Mouse (Mus musculus): ENCODE data around the gene Pik3r6. TPM values are rescaled to one million over a fixed set of nuclear protein-coding genes. Genes with fewer than 3 reads are reported as not detected.
A peak's percentile ranks its signal among the peaks of the same experiment; 100 is the strongest.

The Pik3r6 gene
- polyA plus RNA-seq, 1 experiment from 2014 or later: 1.6 TPM

DNA sequence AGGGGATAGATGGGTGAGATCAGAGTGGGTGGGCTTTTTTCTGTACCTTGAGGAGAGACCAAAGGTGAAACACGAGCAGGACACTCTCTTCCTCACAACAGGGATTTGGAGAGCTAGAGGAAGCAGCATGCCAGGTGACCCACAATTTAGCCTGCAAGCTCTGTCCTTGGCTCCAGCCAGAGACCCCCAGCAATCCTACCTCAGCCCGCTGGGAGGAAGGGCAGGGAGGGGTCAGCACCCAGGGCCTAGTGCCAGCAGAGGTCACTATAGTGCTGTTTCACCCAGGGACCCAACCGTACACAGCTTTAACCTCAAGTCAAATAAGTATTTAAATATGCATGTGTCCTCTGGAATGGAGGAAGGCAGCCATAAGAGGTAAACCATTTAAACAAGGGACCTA is 83.1 kb downstream of the Pik3r6 start:
- H3K4me3 ChIP-seq (replicated peaks): no peak overlapping the region

DNA sequence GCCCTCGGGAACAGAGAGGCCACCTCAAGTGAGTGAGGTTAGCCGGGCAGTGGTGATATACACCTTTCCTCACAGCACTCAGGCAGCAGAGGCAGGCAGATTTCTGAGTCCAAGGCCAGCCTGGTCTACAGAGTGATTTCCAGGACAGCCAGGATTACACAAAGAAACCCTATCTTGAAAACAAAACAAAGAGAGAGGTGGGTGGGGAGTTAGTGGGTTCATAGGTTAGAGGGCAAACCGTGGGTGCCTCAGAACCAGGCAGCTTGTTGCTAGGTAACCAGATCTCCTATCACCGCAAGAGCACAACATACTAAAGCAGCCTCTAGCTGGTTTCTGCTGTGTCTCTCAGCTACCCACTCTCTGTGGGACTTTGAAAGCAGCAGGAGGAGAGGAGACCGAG is 83.9 kb downstream of the Pik3r6 start, which contains the start of gene Ccdc42:
Ccdc42 (plus strand) TSS at position 301 of the 400 bp plus-strand sequence.
- Histone ChIP-seq H3K9ac (no peak within 1 kb of the TSS), H3K27me3 (0 out of 2 replicates have a peak, but pooled peaks cover 4% of the 10 kb centered on the region), H3K4me2 (no peak within 1 kb of the TSS), H3K9me3 (replicated peaks) (no peaks in the 10 kb centered on the region), H3K27ac (no peak within 1 kb of the TSS), H3K4me1 (replicated peaks) (no peaks in the 10 kb centered on the region), H3K4me3 (replicated peaks) (no peak within 1 kb of the TSS), H3K36me3 (no peaks in the 10 kb centered on the region)
- DNase-seq (no peak), ATAC-seq (ENCODE audit: low read depth) (no peak)
- WGBS (ENCODE audit: insufficient replicate concordance): 55% methylated on average over 5 of the region's 5 CpGs

More for the DNA sequence above, 83.1 kb downstream of the Pik3r6 start:
- Histone ChIP-seq H3K4me1 (replicated peaks) (no peaks in the 10 kb centered on the region), H3K4me2 (no peak overlapping the region), H3K9ac (no peak overlapping the region), H3K9me3 (replicated peaks) (no peaks in the 10 kb centered on the region), H3K27me3 (no peaks in the 10 kb centered on the region), H3K27ac (no peak overlapping the region), H3K36me3 (no peaks in the 10 kb centered on the region)
- WGBS (ENCODE audit: insufficient replicate concordance): 17% methylated on average over 3 of the region's 3 CpGs
- DNase-seq: no peak
- no peak for ATAC-seq (ENCODE audit: low read depth)

DNA sequence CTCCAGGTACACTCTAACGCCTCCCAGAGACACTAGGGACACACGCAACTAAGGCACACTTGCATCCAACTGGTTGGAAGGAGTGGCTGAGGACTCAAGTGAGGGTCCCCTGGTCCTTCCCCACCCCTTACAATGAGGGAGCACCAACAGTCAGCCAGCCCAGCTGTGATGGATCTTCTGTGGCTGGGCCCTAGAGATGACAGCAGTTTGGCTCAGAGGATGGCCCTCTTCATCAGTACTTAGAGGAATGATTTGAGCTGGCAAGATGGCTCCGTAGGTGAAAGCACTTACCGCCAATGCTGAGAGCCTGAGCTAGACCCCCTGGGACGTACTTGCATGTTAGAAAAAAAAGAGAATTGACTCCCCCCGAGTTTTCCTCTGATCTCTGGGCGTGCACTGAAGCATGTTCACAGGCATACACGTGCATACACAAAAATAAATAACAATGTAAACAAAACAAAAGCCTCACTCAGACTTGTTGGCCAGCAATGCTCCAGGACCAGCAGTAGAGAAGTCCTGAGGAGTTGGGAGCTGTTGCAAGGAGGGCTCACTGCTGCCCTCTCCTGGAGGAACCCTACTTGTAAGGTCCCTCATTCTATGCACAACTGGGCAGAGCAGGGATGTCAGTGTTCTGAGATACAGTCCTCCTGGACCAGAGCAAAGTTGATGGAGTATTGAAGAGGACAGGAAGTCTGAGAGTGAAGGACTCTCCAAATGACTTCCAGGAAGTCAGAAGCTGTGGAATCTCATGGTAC is 86.4 kb downstream of the Pik3r6 start:
- DNase-seq (peak; percentile 36), ATAC-seq (ENCODE audit: low read depth) (no peak)
- Histone ChIP-seq H3K36me3 (no peaks in the 10 kb centered on the region), H3K27me3 (0 out of 2 replicates have a peak, but pooled peaks cover 4% of the 10 kb centered on the region), H3K9ac (no peak overlapping the region), H3K9me3 (replicated peaks) (no peaks in the 10 kb centered on the region), H3K4me2 (no peak overlapping the region), H3K4me1 (replicated peaks) (no peaks in the 10 kb centered on the region), H3K27ac (no peak overlapping the region), H3K4me3 (replicated peaks) (no peak overlapping the region)
- 51% methylated on average over 8 of the region's 8 CpGs for WGBS (ENCODE audit: insufficient replicate concordance)

DNA sequence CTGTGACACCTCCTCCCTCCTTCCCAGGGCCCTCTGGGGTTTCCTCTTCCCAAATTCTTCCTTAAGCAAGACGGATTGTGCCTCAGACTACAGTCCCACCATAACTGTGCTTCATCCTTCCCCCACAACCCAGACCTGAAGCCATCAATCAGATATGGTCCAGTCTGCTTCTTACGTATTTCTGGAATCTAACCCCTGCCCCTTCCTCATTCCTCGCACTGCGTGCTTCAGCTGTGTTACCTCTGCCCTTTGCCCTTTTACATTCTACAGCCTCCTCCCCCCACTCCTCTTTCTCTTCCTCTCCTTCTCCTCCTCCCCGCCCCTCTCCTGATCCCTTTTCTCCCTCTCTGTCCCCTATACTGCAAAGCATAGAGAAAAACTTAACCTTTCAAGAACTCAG is 88.9 kb downstream of the Pik3r6 start:
- no peak overlapping the region for H3K4me3 ChIP-seq (replicated peaks)
- WGBS (ENCODE audit: insufficient replicate concordance): 27% methylated on average over 5 of the region's 5 CpGs
- H3K36me3 ChIP-seq: no peaks in the 10 kb centered on the region
- H3K9me3 ChIP-seq (replicated peaks): no peaks in the 10 kb centered on the region
- H3K9ac ChIP-seq: no peak overlapping the region
- DNase-seq (no peak), ATAC-seq (ENCODE audit: low read depth) (no peak)
- H3K27ac ChIP-seq: no peak overlapping the region
- H3K27me3 ChIP-seq: 0 out of 2 replicates have a peak, but pooled peaks cover 4% of the 10 kb centered on the region
- H3K4me2 ChIP-seq: no peak overlapping the region
- no peaks in the 10 kb centered on the region for H3K4me1 ChIP-seq (replicated peaks)

DNA sequence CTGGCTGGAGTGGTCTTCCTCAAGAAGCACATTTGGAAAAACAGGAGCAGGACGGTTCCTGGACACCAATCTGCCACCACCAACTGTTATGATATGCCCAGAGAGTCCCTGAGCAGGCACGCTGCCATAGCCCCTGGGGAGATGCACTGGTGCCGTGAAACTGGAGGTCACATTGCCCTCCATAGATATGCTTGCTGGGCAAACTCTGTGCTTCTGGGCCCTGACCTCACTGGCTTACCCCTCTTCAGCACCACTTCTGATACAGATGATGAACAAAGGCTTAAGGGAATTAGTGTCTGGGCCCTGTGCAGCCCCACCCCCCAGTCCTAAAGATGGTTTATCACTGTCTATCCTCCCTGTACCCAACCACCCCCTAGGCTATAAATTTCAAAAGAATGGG is 90.4 kb downstream of the Pik3r6 start:
- 0 out of 2 replicates have a peak, but pooled peaks cover 5% of the 10 kb centered on the region for H3K4me1 ChIP-seq (replicated peaks)
- 0 out of 2 replicates have a peak, but pooled peaks cover 4% of the 10 kb centered on the region for H3K27me3 ChIP-seq
- H3K27ac ChIP-seq: no peak overlapping the region
- DNase-seq (no peak), ATAC-seq (ENCODE audit: low read depth) (no peak)
- WGBS (ENCODE audit: insufficient replicate concordance): 65% methylated on average over 3 of the region's 3 CpGs
- no peak overlapping the region for H3K4me3 ChIP-seq (replicated peaks)
- no peaks in the 10 kb centered on the region for H3K9me3 ChIP-seq (replicated peaks)
- H3K9ac ChIP-seq: no peak overlapping the region
- no peaks in the 10 kb centered on the region for H3K36me3 ChIP-seq
- no peak overlapping the region for H3K4me2 ChIP-seq

DNA sequence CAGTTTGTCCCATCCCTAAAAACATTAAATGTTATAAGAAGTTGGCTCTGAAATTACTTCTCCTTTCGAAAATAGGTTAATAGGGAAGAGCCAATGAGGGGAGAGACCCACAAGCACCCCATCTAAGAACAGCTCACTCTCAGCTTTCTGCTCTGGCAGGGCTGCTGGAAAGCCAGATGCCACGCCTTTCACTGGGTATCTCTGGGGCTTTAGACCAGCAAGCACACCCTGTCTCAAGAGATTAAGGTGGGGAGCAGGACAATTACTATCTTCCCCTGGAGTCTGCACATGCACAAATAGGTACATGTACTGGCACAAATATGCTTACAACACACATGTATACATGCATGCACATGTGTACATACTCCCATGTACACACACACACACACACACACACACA is 95.1 kb downstream of the Pik3r6 start:
- Histone ChIP-seq H3K9ac (no peak overlapping the region), H3K9me3 (replicated peaks) (no peaks in the 10 kb centered on the region), H3K27ac (no peak overlapping the region), H3K4me1 (replicated peaks) (peaks cover 16% of the 10 kb centered on the region), H3K4me3 (replicated peaks) (no peak overlapping the region), H3K36me3 (no peaks in the 10 kb centered on the region), H3K4me2 (no peak overlapping the region), H3K27me3 (no peaks in the 10 kb centered on the region)
- ATAC-seq (ENCODE audit: low read depth) (no peak), DNase-seq (no peak)
- WGBS (ENCODE audit: insufficient replicate concordance): 50% methylated on average over 2 of the region's 2 CpGs

DNA sequence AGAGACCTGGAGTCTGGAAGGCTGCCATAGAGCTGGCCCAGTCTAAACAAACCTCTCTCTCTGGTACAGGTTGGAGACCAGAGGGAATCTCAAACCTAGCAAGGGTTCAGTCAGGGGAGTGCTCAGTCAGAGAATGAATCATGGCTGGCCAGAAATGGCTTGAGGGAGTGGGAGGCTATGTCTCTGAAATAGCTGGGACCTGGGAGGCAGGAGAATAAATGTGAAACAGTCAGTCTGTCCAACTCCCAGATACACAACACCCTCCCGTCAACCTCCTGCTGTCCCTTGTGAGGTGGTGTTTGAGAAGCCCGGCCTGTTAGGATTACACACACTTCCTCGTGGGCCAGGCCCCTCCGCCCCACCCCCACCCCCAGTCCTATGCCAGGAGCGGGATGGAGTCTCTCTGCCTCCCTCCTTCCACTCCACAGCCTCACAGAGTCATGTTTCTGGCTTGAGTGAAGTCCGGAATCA is 97.8 kb downstream of the Pik3r6 start:
- H3K4me2 ChIP-seq: no peak overlapping the region
- H3K4me1 ChIP-seq (replicated peaks): peaks cover 17% of the 10 kb centered on the region
- DNase-seq: no peak
- H3K4me3 ChIP-seq (replicated peaks): no peak overlapping the region
- H3K27me3 ChIP-seq: no peaks in the 10 kb centered on the region
- H3K36me3 ChIP-seq: no peaks in the 10 kb centered on the region
- 43% methylated on average over 6 of the region's 6 CpGs for WGBS (ENCODE audit: insufficient replicate concordance)
- H3K27ac ChIP-seq: no peak overlapping the region
- no peaks in the 10 kb centered on the region for H3K9me3 ChIP-seq (replicated peaks)
- no peak overlapping the region for H3K9ac ChIP-seq
- no peak for ATAC-seq (ENCODE audit: low read depth)

DNA sequence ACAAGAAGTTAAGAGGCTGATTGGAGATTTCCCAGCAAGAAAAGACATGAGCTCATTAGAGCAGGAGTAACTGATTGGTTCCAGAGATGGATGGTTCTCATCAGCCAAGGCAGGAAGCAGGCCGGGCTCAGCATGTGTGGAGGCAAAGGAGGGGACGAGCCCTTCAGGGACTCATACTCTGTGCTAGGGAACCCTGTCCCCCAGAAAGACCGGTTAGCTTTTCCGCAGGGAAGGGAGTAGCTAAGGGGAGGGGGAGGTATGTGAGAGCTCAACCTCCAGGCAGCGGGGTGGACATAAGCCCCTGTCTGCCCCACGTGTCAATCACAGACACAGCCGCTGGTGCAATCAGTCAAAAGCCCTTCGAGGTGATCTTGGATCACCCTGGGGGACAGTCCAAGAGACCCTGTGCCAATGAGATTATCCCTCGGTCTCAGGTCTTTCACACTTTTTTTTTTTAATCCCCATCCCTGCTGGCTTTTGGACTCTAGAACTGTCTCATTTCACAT is 98.7 kb downstream of the Pik3r6 start:
- Histone ChIP-seq H3K4me2 (no peak overlapping the region), H3K27me3 (no peaks in the 10 kb centered on the region), H3K4me1 (replicated peaks) (peaks cover 17% of the 10 kb centered on the region), H3K36me3 (no peaks in the 10 kb centered on the region), H3K9ac (no peak overlapping the region), H3K27ac (peak overlapping the region; percentile 58), H3K4me3 (replicated peaks) (no peak overlapping the region), H3K9me3 (replicated peaks) (no peaks in the 10 kb centered on the region)
- WGBS (ENCODE audit: insufficient replicate concordance): 30% methylated on average over 9 of the region's 9 CpGs
- DNase-seq (no peak), ATAC-seq (ENCODE audit: low read depth) (no peak)

Other genes with a start within 250 kb of the Pik3r6 start
- gene Ntn1, start 102.2 kb upstream of the Pik3r6 start, polyA plus RNA-seq (2015; fragmentation: Nextera tagmentation; extraction: Ambion mirVana): 0.21 and 0.24 TPM in 2 replicates
- 0.15 and 0.32 TPM in 2 replicates for gene Pik3r5, start 70.9 kb upstream of the Pik3r6 start, polyA plus RNA-seq (2015; fragmentation: Nextera tagmentation; extraction: Ambion mirVana)
- gene Mfsd6l, start 53.2 kb downstream of the Pik3r6 start, polyA plus RNA-seq (2015; fragmentation: Nextera tagmentation; extraction: Ambion mirVana): not detected in 2 replicates
- gene Ccdc42, start 84.0 kb downstream of the Pik3r6 start, polyA plus RNA-seq (2015; fragmentation: Nextera tagmentation; extraction: Ambion mirVana): 0.09 TPM in 1 of 2 replicates, not detected in the other
- 18.5 and 21.5 TPM in 2 replicates for gene Myh10, start 188.5 kb downstream of the Pik3r6 start, polyA plus RNA-seq (2015; fragmentation: Nextera tagmentation; extraction: Ambion mirVana)